Mouse (Mus musculus): ENCODE data around the gene Cdk15. TPM values are rescaled to one million over a fixed set of nuclear protein-coding genes. Genes with fewer than 3 reads are reported as not detected.

Cdk15 gene
- polyA plus RNA-seq, 1 experiment from 2014 or later = 1.1 TPM

DNA sequence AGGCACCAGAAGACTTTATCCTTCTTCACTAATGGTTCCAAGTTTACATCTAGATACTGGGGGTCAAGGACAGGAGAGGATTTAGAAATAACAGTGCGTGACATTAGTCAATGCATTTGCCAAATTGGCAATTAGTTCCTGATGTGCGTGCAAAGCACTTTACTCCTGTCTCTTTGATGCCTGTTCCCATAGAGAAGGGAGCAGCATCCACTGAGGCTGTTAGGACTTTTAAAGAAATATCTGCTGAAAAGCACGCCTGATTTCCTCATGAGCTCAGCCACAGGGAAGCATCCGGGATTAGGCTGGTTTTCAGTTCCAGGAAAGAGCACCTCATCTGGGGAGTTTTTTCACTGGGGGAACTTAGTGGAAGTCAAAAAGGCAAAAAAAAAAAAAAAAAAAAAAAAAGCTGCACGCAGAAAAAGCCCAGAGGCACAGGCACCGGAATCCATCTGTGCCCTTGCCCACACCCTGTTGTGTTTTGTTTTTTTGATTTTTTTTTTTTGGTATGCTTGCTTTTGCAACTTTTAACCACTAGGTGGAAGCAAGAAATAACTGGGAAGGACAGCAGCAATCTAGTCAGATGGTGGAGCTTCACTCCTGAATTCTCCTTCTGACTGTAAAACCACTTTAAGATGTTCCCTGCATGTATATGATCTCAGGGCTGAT is 59.8 kb downstream of the Cdk15 start:
- H3K4me2 ChIP-seq = peak overlapping the region; percentile 34
- H3K36me3 ChIP-seq = no peaks in the 10 kb centered on the region
- no peak overlapping the region for H3K9ac ChIP-seq
- 5% methylated on average over 6 of the region's 6 CpGs for WGBS
- no peak overlapping the region for H3K4me3 ChIP-seq
- ATAC-seq (ENCODE audit: low FRiP score) = no peak
- 0 out of 2 replicates have a peak, but pooled peaks cover 3% of the 10 kb centered on the region for H3K27me3 ChIP-seq
- H3K27ac ChIP-seq = peak overlapping the region; percentile 30
- peaks cover 53% of the 10 kb centered on the region for H3K4me1 ChIP-seq (replicated peaks)
- H3K9me3 ChIP-seq = no peaks in the 10 kb centered on the region

DNA sequence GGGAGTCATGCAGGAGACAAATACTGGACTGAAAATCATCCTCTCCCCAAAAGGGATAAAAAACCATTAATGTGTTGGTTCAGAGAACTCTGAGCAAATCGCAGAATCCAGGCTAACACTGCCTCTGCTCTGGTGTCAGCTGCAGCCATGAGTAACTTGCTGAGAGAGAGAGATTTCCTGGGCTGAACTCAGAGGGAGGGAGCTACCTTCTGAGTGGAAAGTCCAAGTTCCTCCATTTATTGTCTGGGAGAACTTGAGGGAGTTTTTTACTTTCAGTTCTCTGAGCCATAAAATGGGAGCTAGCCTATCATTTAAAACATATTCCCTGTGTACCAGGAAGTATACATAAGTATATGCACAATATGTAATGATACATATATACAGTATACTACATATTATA is 60.7 kb downstream of the Cdk15 start:
- Histone ChIP-seq H3K36me3 (no peaks in the 10 kb centered on the region), H3K9me3 (no peaks in the 10 kb centered on the region), H3K9ac (no peak overlapping the region), H3K27ac (no peak overlapping the region), H3K27me3 (0 out of 2 replicates have a peak, but pooled peaks cover 3% of the 10 kb centered on the region), H3K4me1 (replicated peaks) (peaks cover 50% of the 10 kb centered on the region), H3K4me2 (no peak overlapping the region), H3K4me3 (no peak overlapping the region)
- 92% methylated on average over 1 of the region's 1 CpGs for WGBS
- ATAC-seq (ENCODE audit: low FRiP score) = no peak

DNA sequence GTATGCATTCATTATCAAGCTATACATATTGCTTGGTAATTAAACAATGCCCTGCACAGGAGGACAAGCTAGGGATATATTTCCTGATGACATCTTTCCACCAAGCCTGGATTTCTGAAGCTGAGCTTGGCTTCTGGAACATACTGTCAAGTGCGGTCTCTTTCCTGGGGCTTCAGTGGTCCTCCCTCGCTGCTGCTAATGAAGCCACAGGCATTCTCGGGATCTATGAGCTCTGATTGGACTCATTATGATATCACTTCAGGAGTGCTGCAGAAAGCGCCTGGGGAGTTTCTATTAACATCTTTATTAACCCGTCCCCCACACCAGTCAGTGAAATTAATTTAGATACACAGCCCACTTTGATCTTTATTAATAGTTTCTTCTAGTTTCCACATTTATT is 62.2 kb downstream of the Cdk15 start:
- H3K9me3 ChIP-seq = no peaks in the 10 kb centered on the region
- H3K27ac ChIP-seq = no peak overlapping the region
- H3K4me2 ChIP-seq = no peak overlapping the region
- no peak overlapping the region for H3K4me3 ChIP-seq
- 43% methylated on average over 5 of the region's 5 CpGs for WGBS
- H3K36me3 ChIP-seq = no peaks in the 10 kb centered on the region
- no peak overlapping the region for H3K9ac ChIP-seq
- H3K27me3 ChIP-seq = 0 out of 2 replicates have a peak, but pooled peaks cover 3% of the 10 kb centered on the region
- no peak for ATAC-seq (ENCODE audit: low FRiP score)
- peaks cover 42% of the 10 kb centered on the region for H3K4me1 ChIP-seq (replicated peaks)

DNA sequence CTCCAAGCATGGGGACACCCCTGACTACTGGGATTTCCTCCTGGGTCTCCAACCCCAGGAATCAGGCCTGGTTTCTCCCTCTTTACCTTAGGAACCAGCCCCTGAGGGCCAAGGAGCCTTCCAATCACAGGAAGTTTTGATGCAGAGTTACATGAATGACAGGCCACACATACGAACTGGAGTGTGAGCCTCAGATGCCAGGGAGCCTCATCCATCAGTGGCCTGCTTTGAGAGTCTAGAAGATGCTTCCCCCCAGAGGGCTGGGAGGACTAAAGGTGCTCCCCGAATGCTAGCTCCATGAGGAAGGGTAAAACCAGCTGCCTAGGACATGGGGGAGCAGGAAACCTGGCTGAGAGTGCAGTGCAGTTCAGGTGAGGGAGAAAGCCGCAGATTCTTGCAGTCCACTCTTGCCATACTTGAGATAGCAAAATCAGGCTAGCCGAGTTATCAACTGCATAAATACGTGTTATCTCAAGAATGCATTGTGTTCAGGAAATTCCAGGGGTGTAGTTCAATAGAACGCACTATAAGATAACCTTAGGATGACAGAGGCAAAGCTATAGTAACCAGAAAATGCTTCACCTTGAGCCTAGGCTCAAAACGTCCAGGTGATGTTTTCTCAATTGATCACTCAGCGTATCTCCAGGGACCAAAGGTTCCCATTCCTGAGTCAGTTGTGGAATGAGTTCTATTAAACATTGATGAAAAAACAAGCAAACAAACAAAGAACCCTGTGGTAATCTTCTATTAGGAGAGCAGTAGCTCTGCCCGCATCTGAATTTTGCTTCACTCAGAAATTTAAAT is 64.6 kb downstream of the Cdk15 start:
- Histone ChIP-seq H3K4me1 (replicated peaks) (peaks cover 19% of the 10 kb centered on the region), H3K27ac (no peak overlapping the region), H3K4me3 (no peak overlapping the region), H3K36me3 (no peaks in the 10 kb centered on the region), H3K4me2 (no peak overlapping the region), H3K27me3 (0 out of 2 replicates have a peak, but pooled peaks cover 3% of the 10 kb centered on the region), H3K9ac (no peak overlapping the region), H3K9me3 (no peaks in the 10 kb centered on the region)
- no peak for ATAC-seq (ENCODE audit: low FRiP score)
- WGBS = 79% methylated on average over 9 of the region's 9 CpGs

DNA sequence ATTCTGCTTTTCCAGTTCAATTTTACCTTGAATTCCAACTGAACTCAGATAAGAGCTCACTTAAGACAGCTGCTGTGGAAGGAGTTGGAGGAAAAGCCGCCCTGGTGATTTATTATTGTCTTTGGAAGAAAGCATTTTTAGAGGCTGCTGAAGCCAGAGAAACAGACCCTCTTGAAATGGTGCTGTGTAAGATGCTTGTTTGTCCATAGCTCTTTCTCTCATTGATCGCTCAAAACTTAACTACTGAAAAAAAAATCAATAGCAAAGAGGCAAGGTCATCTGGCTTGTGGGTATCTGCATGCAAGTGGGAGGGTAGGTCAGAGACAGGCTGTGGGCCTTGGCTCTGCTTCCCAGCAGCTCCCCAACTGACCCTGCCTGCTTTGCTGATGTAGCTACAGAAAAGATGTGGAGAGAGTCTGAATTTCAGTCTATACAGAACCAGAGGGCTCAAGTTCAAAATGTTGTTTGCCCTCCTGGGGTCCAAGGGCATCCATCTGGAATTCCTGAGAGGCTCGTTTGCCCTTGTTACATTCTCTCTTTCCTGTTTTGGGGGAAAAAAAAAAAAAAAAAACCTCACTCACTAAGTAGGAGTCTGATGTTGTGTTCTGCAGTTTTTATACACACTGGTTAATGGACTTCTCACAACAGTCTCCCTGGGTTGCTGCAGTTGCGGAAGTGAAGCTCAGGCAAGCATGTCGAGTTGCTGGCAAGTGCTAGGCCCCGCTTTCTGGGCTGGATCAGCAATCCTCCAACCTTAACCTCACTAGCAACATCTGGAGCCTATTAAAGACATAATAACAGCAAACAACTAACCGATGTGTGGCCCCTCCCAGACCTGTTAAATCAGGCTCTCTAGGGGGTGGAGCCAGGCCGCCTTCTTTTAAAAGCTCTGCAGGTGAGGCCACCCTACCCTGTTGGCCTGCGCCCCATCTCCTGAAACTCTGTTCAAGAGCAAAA is 65.5 kb downstream of the Cdk15 start:
- 47% methylated on average over 9 of the region's 9 CpGs for WGBS
- no peak overlapping the region for H3K4me3 ChIP-seq
- no peak overlapping the region for H3K9ac ChIP-seq
- H3K36me3 ChIP-seq = no peaks in the 10 kb centered on the region
- peaks cover 20% of the 10 kb centered on the region for H3K4me1 ChIP-seq (replicated peaks)
- no peak overlapping the region for H3K4me2 ChIP-seq
- peak overlapping the region; percentile 18; the same call in 1 of the 2 replicates for H3K27ac ChIP-seq
- H3K27me3 ChIP-seq = 0 out of 2 replicates have a peak, but pooled peaks cover 3% of the 10 kb centered on the region
- ATAC-seq (ENCODE audit: low FRiP score) = 0 out of 2 replicates have a peak, but pooled peaks have one; percentile 8
- no peaks in the 10 kb centered on the region for H3K9me3 ChIP-seq

DNA sequence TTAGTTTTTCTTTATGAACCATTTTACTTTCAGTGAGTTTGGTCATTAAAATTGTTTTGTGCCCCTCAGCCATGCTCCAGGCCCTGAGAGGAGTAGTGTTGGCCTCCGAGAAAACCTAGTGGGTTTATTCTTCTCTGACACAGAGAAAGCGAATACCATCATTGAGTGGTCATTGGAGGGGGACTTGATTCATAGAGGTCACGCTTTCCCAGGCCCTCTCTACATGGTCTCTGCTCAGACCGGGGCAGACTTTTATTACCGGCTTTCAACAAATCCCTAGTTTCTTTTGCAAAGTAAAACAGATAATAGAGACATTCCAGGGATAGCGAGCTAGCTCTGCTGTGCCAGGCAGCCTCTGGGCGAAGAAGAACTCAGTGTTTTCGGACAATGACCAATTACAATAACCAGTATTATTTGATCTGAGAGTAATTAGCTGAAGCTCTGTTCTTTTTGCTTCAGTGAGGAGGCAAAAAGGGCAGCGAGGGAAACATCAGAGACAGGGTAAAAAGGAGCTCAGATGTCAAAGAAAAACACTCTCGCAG is 70.2 kb downstream of the Cdk15 start:
- 12% methylated on average over 10 of the region's 10 CpGs for WGBS
- H3K36me3 ChIP-seq = no peaks in the 10 kb centered on the region
- H3K27me3 ChIP-seq = no peaks in the 10 kb centered on the region
- no peak overlapping the region for H3K4me3 ChIP-seq
- no peaks in the 10 kb centered on the region for H3K9me3 ChIP-seq
- H3K9ac ChIP-seq = no peak overlapping the region
- no peak overlapping the region for H3K4me2 ChIP-seq
- no peak overlapping the region for H3K27ac ChIP-seq
- ATAC-seq (ENCODE audit: low FRiP score) = no peak
- peaks cover 26% of the 10 kb centered on the region for H3K4me1 ChIP-seq (replicated peaks)

DNA sequence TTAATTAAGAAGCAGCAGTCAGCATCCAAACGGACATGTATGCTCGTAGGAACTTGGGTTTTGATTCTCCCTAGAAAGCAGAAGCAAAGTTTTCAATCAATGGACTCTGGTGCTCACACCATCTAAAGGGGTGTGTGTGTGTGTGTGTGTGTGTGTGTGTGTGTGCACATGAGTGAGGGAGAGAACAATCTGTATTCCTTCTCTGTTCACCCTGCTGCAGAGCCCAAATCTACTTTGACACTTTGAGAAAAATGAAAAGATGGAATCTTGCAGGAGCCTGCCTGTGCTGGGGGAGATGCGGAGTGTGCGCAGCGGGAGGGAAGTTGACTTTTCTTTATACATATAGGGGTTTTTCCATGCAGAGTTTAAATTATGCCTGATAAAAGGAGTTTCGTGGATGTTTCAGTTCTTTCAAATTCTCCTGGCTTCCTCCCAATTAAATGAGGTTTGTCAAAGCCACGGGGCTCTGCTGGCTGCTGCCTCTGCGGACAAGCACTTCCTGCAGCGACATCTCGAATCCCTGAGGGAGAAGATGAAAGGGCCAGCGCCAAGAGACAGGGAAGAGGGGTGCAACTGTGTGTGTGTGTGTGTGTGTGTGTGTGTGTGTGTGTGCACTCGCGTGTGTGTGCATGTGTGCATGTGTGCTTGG is 76.2 kb downstream of the Cdk15 start:
- 18% methylated on average over 13 of the region's 13 CpGs for WGBS
- peaks cover 32% of the 10 kb centered on the region for H3K4me1 ChIP-seq (replicated peaks)
- no peaks in the 10 kb centered on the region for H3K36me3 ChIP-seq
- H3K9ac ChIP-seq = peak overlapping the region; percentile 30; the same call in 1 of the 2 replicates
- no peak overlapping the region for H3K4me3 ChIP-seq
- H3K27ac ChIP-seq = peak overlapping the region; percentile 24; the same call in 1 of the 2 replicates
- H3K27me3 ChIP-seq = no peaks in the 10 kb centered on the region
- ATAC-seq (ENCODE audit: low FRiP score) = 0 out of 2 replicates have a peak, but pooled peaks have one; percentile 54
- H3K9me3 ChIP-seq = no peaks in the 10 kb centered on the region
- 0 out of 2 replicates have a peak overlapping the region, but pooled peaks have one; percentile 14 for H3K4me2 ChIP-seq

DNA sequence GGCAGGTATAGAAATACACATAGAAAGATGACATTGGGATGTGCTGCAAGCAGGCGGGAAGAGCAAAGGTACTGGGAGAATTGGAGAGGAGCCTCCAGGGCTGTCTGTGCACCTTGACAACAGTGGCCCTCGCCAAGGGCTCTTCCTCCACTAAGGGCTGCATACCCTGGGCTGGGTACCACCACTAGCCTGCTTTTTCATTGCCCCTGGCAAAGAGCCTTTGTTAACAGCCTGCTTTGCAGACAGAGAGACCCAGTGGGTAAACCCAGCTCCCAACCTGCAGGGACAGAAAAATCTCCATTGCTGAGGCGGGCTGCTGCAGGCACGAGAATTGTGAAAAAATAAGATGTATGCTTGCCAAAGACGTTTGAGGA is 76.7 kb downstream of the Cdk15 start:
- Histone ChIP-seq H3K27ac (peak overlapping the region; percentile 24; the same call in 1 of the 2 replicates), H3K4me1 (replicated peaks) (peaks cover 27% of the 10 kb centered on the region), H3K36me3 (no peaks in the 10 kb centered on the region), H3K4me3 (no peak overlapping the region), H3K4me2 (0 out of 2 replicates have a peak overlapping the region, but pooled peaks have one; percentile 14), H3K27me3 (no peaks in the 10 kb centered on the region), H3K9ac (peak overlapping the region; percentile 30; the same call in 1 of the 2 replicates), H3K9me3 (no peaks in the 10 kb centered on the region)
- 19% methylated on average over 5 of the region's 5 CpGs for WGBS
- peak; percentile 55; the same call in 1 of the 2 replicates for ATAC-seq (ENCODE audit: low FRiP score)

DNA sequence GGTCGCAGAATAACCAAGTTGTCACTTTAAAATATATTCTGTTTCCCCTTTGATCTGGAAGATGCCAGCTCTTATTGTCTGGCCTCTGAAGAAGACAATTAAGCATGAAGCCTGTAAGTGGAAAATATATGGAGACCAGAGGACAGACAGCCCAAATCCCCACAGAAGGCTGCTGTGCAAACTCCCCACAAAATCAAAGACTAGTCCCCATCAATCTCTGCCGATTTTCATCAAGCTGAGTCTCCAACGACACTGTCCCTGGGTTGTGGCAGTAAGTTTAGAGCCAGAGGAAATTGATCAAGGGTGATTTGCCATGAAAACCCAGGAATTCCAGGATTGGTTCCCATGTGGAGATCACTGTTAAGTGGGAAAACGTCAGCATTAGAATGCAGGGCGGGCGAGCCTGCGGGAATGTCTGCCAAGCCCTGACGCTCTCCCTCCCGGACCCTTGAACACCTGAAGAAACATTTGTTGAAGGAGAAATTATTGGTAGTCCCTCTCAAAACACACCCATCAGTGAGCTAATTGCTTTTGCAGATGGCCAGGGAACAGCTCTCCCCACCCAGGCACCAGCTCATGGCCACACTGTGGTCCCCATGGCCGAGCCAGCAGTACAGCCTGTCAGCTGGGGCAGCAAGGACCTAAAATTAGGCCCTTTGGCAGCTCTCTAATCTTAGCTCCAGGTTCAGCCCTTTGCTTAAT is 77.3 kb downstream of the Cdk15 start:
- Histone ChIP-seq H3K9me3 (no peaks in the 10 kb centered on the region), H3K4me2 (no peak overlapping the region), H3K27ac (peak overlapping the region; percentile 24; the same call in 1 of the 2 replicates), H3K27me3 (no peaks in the 10 kb centered on the region), H3K36me3 (no peaks in the 10 kb centered on the region), H3K9ac (no peak overlapping the region), H3K4me1 (replicated peaks) (peaks cover 26% of the 10 kb centered on the region), H3K4me3 (no peak overlapping the region)
- ATAC-seq (ENCODE audit: low FRiP score) = no peak
- WGBS = 38% methylated on average over 10 of the region's 10 CpGs

DNA sequence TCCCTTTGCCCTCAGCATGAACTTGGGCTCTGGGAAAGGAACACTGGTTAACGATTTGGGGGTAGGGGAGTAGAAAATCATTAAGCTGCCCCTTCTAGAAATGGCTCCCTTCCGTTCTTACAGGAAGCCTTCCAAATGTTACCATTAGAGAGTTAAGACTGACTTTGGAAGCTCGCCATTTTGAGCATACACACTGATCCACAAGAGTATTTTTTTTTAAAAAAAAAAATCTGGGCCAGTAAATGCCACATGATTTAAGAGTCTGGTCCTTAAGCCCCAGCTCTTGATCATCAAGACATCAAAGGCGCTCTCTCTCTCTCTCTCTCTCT is 77.8 kb downstream of the Cdk15 start:
- H3K27ac ChIP-seq = 0 out of 2 replicates have a peak overlapping the region, but pooled peaks have one; percentile 24
- no peaks in the 10 kb centered on the region for H3K36me3 ChIP-seq
- H3K4me1 ChIP-seq (replicated peaks) = peaks cover 26% of the 10 kb centered on the region
- no peak for ATAC-seq (ENCODE audit: low FRiP score)
- H3K4me3 ChIP-seq = no peak overlapping the region
- H3K27me3 ChIP-seq = no peaks in the 10 kb centered on the region
- H3K4me2 ChIP-seq = no peak overlapping the region
- WGBS = 58% methylated on average over 4 of the region's 4 CpGs
- no peaks in the 10 kb centered on the region for H3K9me3 ChIP-seq
- H3K9ac ChIP-seq = no peak overlapping the region

DNA sequence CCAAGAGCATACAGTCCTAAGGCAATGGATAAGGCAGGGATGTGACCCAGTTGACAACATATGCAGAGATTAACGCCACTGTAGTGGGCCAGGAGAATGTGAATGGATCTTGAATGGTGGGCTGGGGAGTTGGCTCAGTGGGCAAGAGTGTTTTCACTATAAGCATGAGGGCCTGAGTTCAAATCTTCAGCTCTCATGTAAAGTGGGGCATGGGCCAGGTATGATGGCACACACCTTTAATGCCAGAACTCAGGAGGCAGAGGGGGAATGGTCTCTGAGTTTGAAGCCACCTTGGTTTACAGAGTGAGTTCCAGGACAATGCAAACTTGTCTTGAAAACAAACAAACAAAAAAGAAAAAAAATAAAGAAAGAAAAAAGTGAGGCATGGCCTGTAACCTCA is 79.5 kb downstream of the Cdk15 start:
- no peak overlapping the region for H3K27ac ChIP-seq
- WGBS = 93% methylated on average over 1 of the region's 1 CpGs
- no peak for ATAC-seq (ENCODE audit: low FRiP score)
- H3K4me1 ChIP-seq (replicated peaks) = peaks cover 35% of the 10 kb centered on the region
- no peak overlapping the region for H3K4me2 ChIP-seq
- H3K27me3 ChIP-seq = no peaks in the 10 kb centered on the region
- no peak overlapping the region for H3K4me3 ChIP-seq
- no peaks in the 10 kb centered on the region for H3K9me3 ChIP-seq
- H3K36me3 ChIP-seq = no peaks in the 10 kb centered on the region
- H3K9ac ChIP-seq = no peak overlapping the region

Measured in hindbrain, embryonic 13.5 days (tissue).